Mouse (Mus musculus) right cerebral cortex, postnatal 4 days (tissue): ENCODE results near the gene Sprr2k.
"Not testable (repeated sequence)": the region's sequence is repeated elsewhere in the genome, so short reads cannot be mapped to it uniquely, and the experiment has no call there.

Source experiments
- DNase-seq: peaks from one replicate; pipeline ENCODE4 v3.0.0-alpha.2; 2022

The Sprr2k gene

DNA sequence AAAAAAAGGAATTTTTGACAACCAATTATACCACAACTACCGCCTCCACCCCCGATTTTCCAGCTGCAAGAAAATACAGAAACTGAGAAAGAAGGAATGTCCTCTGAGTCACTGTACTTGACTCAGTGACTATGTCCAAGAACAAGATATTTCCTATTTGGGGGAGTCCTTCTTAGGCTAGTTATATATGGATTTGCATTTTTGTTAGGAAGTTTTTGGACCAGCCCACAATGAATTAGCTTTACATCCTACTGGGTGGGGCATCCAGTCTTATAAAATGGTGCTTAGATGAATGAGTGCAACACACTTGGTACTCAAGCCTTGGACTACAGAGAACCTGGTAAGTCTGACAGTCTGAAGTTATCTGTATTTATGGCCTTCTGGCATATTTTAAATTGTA lies at the start of gene Sprr2k:
Gene Sprr2k (plus strand): TSS at position 301 of the 400 bp plus-strand sequence.
- DNase-seq, result no peak

DNA sequence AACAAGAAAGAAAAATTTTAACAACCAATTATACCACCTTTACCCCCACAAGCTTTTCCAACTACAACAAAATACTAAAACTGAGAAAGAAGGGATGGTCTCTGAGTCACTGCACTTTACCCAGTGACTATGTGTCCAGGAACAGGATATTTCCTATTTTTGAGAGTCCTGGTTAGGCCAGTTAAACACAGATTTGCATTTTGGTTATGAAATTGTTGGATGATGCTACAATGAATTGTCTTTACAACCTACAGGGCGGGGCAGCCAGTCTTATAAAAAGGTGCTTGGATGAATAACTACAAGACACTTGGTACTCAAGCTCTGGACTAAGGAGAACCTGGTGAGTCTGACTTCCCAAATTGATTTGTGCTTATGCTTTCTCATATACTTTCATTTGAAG lies 47.0 kb upstream of the Sprr2k start, which contains the start of gene Sprr2h:
Gene Sprr2h (plus strand): TSS at position 301 of the 400 bp plus-strand sequence.
- no peak for DNase-seq

DNA sequence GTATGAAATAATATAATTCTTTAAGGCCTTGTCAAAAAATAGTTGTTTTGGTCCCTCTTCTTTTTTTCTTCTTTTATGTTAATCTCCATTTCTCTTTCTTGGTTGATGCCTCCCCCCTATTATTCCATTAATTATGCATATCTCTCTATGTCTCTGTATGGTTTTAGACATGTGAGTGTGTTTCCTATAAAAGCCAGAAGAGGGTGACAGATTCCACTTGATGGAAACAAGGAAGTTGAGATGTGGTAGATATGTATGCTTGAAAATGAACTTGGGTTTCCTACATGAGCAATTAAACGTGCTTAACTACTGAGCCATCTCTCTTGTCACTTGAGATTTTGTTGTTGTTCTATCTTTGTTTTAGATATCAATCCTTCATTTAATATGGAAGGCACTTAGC lies 38.1 kb upstream of the Sprr2k start:
- no peak for DNase-seq

DNA sequence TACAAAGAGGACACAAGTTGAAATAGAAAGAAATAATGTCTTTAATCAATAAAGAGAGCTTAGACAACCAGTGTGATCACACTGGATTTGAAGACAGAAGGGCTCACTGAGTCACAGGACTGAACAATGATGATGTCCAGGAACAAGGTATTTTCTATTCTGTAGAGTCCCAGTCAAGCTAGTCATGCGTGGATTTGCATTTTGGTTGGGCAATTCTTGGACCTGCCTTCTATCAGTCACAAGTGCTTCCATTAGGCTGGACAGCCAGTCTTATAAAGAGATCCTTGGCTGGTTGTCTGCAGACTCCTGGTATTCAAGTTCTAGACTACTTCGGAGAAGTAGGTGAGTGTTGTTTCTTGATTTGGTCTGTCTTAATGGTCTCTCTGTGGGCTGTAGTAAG lies 24.7 kb upstream of the Sprr2k start, which contains the start of gene Sprr2i:
Gene Sprr2i (plus strand): TSS at position 301 of the 400 bp plus-strand sequence.
- DNase-seq, result no peak

DNA sequence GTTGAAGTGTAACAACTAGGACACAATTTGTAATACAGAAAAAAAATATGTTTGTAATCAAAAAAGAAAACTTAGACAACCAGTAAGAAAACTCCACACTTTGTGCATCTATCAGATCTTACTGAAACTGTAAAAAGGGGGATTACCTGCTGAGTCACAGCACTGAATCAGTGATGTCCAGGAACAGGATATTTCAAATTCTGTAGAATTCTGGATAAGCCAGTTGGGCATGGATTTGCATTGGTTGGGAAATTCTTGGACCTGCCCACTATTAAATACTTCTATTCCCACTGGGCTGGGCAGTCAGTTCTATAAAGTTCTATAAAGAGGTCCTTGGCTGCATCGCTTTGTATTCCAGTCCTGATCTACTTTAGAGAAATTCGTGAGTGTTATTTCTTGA lies 14.6 kb upstream of the Sprr2k start, which contains the start of gene Sprr2j-ps:
Gene Sprr2j-ps (plus strand): TSS at position 301 of the 400 bp plus-strand sequence.
- no peak for DNase-seq

DNA sequence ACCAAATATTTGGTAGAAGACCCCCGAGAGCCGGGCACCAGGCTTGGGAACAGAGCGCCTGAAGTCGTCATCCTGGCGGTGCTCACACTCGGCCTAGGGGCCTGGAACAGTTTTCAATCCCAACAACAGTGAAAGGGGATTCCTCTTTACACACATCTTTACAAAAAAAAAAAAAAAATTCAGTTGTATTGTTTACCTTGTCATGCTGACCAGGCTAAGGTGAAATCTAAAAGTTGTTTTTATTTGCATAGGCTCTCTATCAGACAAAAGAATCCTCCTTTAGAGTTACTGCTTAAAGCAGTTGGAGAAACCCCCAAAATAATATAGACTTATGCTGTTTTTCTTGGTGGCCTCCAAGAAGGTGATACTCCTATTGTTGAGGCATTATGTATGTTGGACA lies 3.1 kb upstream of the Sprr2k start, which contains the start of gene Gm9774:
Gene Gm9774 (minus strand): TSS at position 101 of the 400 bp plus-strand sequence.
- no peak for DNase-seq

DNA sequence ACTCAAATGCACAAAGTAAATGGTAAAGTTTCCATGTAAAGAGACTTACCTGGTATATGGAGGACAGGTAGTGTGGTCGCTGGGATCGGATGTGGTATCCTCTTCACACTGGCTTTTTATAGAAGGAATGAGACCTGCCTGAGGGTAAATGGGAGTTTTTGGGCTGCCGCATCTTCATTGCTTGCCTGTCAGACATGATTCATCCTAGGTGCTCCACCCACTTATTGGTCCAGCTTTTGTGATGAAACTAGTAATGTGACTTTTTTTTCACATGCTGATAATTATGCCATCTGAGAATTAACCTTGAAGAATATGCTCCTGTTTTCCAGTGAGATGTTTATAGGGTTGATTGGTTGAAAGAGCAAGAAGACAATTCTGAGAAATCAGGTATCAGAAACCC lies 6.3 kb downstream of the Sprr2k start, which contains the start of gene Sprr1b:
Gene Sprr1b (minus strand): TSS at position 101 of the 400 bp plus-strand sequence.
- no peak for DNase-seq

DNA sequence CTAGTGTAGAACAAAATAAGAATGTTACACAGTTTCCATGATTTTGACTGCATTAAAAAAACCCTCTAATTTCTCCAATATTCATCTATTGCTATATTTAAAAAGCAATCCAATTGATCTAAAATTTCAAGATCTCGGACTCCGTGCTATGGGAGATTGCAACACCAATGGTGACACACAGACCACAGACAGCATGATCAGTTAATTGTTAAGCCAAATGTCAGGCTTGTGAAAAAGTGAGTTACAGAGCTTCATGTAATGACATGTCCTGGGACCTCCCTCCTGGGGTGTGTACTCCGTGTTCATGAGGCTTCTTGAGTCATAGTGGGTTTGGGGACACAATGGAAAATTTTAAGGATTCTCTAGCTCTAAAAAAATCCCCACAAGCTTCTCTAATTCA lies 7.8 kb downstream of the Sprr2k start:
- no peak for DNase-seq

DNA sequence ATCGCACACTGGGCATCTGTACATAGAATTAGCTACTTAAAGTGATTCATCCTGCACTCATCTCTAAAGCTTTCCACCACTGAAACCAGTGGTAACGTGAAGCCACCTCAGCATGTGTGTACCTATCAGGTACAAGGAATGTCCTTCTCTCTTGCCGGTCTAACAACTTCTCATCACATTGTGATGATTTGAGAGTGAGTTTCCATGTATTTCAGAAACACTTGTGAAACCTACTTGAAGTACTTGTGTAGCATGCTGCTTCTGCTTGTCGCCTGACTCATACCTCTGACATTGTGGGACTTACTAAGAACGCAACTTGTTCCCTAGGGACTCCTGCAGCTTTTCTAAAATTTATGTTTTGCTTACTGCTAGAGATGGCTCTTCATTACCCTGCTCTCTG lies 22.8 kb downstream of the Sprr2k start:
- DNase-seq, result no peak

DNA sequence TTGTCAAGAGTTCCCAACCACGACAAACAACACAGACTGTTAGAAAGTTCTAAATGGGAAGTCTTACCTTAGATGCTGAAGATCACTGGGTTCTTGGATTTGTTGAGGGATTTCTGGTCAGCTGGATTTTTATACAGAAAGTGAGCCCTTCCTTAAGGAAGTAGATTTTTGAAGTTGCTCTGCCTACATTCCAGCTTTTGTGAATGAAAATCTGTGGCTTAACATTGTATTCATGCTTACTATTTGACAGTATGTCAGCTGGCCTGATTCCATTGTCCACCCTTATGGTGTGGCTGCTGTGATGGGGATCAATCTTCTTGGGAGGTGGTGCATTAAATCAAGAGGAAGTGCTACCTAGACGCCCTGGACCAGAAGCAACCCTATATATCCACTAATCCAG lies 26.2 kb downstream of the Sprr2k start, which contains the start of gene Sprr3:
Gene Sprr3 (minus strand): TSS at position 101 of the 400 bp plus-strand sequence.
- DNase-seq, result no peak

DNA sequence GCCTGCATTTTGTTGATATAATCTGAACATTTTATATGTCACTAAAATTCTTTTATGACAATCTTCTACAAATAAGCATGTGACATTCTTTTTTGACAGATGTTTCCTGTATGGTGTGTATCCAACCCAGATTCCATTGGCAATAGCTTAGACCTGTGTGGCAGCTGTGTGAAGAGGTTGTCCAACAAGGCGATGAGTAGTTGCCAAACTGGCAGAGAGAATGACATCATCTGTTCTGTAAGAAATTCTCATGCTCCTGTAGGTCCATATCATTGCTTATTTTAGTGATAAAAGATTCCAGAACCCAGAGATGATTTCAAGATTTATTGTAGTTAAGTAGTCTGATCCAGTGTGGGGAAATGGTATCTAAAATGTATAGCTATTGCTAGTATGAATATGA lies 34.2 kb downstream of the Sprr2k start:
- DNase-seq, result no peak

DNA sequence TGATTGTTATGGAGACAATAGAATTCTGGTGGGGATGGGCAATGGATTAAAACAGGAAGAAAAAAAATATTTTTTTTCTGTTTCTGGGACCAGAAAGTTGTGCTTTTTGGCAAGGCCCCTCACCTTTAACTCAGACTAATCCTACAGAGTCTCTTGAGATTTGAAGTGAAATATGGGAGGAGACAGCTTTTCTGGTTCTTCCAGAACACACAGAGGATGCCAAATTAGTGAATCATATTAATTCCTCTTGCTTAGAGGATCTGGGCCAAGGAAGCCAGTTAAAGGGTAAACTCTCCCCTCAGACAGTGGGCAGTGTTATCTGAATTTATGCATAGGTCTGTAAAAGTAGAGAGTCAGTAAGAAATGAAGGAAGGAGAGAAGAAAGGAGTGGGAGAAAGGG lies 35.0 kb downstream of the Sprr2k start:
- no peak for DNase-seq

DNA sequence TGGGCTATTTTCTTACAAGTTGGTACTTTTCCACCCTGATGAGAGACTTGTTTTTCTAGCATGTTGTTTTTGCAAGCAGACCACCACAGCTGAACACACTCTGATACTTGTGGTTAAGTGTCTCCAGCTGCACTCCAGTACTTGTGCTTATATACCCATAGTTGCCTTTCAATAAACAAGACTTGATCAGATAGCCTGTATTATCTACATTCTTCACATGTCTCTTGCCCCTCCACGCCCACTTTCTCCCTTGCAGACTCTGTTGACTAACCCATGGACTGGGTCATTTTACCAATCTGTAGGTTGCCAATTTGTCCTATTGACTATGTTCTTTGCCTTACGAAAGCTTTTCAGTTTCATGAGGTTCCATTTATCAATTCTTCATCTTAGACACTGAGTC lies 37.7 kb downstream of the Sprr2k start:
- no peak for DNase-seq

DNA sequence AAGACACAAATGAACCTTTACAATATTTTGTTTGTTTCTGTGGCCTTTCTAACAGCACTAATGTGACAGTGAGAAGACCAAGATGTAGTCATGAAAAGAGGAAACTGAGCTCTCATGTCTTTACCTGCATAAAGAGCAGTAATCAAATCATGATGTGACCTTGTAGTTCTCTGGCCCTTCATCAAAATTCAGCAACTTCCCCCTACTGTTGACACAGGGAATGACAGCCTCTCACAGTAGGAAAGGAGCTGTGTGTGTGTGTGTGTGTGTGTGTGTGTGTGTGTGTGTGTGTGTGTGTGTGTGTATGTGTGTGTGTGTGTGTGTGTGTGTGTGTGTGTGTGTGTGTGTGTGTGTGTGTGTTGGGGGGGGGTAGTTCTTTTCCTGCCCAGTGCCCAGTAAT lies 48.9 kb downstream of the Sprr2k start:
- DNase-seq, result not testable (repeated sequence)
